Mouse (Mus musculus): ENCODE results near the gene Dnal1. TPM values are rescaled to one million over a fixed set of nuclear protein-coding genes. Genes with fewer than 3 reads are reported as not detected.

The Dnal1 gene
- polyA plus RNA-seq, 1 experiment = 6.3 TPM

- 64% methylated on average over 5 of the region's 5 CpGs for WGBS
- H3K4me1 ChIP-seq (ENCODE audit: control insufficient read depth, insufficient read depth, low read length) = peaks cover 69% of the 10 kb centered on the region
- H3K4me3 ChIP-seq (ENCODE audit: insufficient read depth, low read depth, low read length) = no peak overlapping the region
- TF ChIP-seq CTCF (conservative IDR thresholded peaks at IDR 0.05; ENCODE audit: insufficient read depth, insufficient read length, low read depth, low read length) = no peak
- no peak for TF ChIP-seq POLR2A (IDR thresholded peaks at IDR 0.05; ENCODE audit: low read depth, low read length)
- no peaks in the 10 kb centered on the region for H3K27me3 ChIP-seq (replicated peaks; ENCODE audit: control insufficient read depth, insufficient read depth, low read length)
- no peak overlapping the region for H3K27ac ChIP-seq (ENCODE audit: insufficient read depth, low read depth, low read length)
- H3K36me3 ChIP-seq (ENCODE audit: control insufficient read depth, insufficient read depth, low read length) = no peaks in the 10 kb centered on the region
- DNase-seq = no peak
Observed at GRCm38 (mm10) chr12:84184979-84185378, 70.8 kb downstream of the Dnal1 start.

- DNase-seq = peak; percentile 81
- TF ChIP-seq CTCF (conservative IDR thresholded peaks at IDR 0.05; ENCODE audit: insufficient read depth, insufficient read length, low read depth, low read length) = no peak
- no peaks in the 10 kb centered on the region for H3K36me3 ChIP-seq (ENCODE audit: control insufficient read depth, insufficient read depth, low read length)
- H3K4me1 ChIP-seq (ENCODE audit: control insufficient read depth, insufficient read depth, low read length) = peaks cover 69% of the 10 kb centered on the region
- no peak overlapping the region for H3K4me3 ChIP-seq (ENCODE audit: insufficient read depth, low read depth, low read length)
- no peak overlapping the region for H3K27ac ChIP-seq (ENCODE audit: insufficient read depth, low read depth, low read length)
- 52% methylated on average over 6 of the region's 6 CpGs for WGBS
- H3K27me3 ChIP-seq (replicated peaks; ENCODE audit: control insufficient read depth, insufficient read depth, low read length) = no peaks in the 10 kb centered on the region
Observed at GRCm38 (mm10) chr12:84185547-84185946, 71.4 kb downstream of the Dnal1 start.

- TF ChIP-seq POLR2A (IDR thresholded peaks at IDR 0.05; ENCODE audit: low read depth, low read length) (no peak), CTCF (conservative IDR thresholded peaks at IDR 0.05; ENCODE audit: insufficient read depth, insufficient read length, low read depth, low read length) (no peak)
- no peak overlapping the region for H3K4me3 ChIP-seq (ENCODE audit: insufficient read depth, low read depth, low read length)
- no peaks in the 10 kb centered on the region for H3K36me3 ChIP-seq (ENCODE audit: control insufficient read depth, insufficient read depth, low read length)
- H3K27ac ChIP-seq (ENCODE audit: insufficient read depth, low read depth, low read length) = no peak overlapping the region
- 72% methylated on average over 3 of the region's 3 CpGs for WGBS
- peaks cover 68% of the 10 kb centered on the region for H3K4me1 ChIP-seq (ENCODE audit: control insufficient read depth, insufficient read depth, low read length)
- no peaks in the 10 kb centered on the region for H3K27me3 ChIP-seq (replicated peaks; ENCODE audit: control insufficient read depth, insufficient read depth, low read length)
- DNase-seq = no peak
Observed at GRCm38 (mm10) chr12:84186536-84186935, 72.4 kb downstream of the Dnal1 start.

- DNase-seq = peak; percentile 91
- H3K27ac ChIP-seq (ENCODE audit: insufficient read depth, low read depth, low read length) = peak overlapping the region; percentile 8
- H3K4me3 ChIP-seq (ENCODE audit: insufficient read depth, low read depth, low read length) = no peak overlapping the region
- 18% methylated on average over 5 of the region's 5 CpGs for WGBS
- H3K36me3 ChIP-seq (ENCODE audit: control insufficient read depth, insufficient read depth, low read length) = no peaks in the 10 kb centered on the region
- no peaks in the 10 kb centered on the region for H3K27me3 ChIP-seq (replicated peaks; ENCODE audit: control insufficient read depth, insufficient read depth, low read length)
- peaks cover 67% of the 10 kb centered on the region for H3K4me1 ChIP-seq (ENCODE audit: control insufficient read depth, insufficient read depth, low read length)
- TF ChIP-seq CTCF (conservative IDR thresholded peaks at IDR 0.05; ENCODE audit: insufficient read depth, insufficient read length, low read depth, low read length) (no peak), POLR2A (IDR thresholded peaks at IDR 0.05; ENCODE audit: low read depth, low read length) (no peak)
Observed at GRCm38 (mm10) chr12:84186950-84187349, 72.8 kb downstream of the Dnal1 start.

GRCm38 (mm10) chr12:84187752-84188601 is 73.8 kb downstream of the Dnal1 start:
- Histone ChIP-seq H3K27ac (ENCODE audit: insufficient read depth, low read depth, low read length) (no peak overlapping the region; the same call in 1 of the 2 replicates), H3K4me1 (ENCODE audit: control insufficient read depth, insufficient read depth, low read length) (peaks cover 73% of the 10 kb centered on the region), H3K4me3 (ENCODE audit: insufficient read depth, low read depth, low read length) (no peak overlapping the region), H3K27me3 (replicated peaks; ENCODE audit: control insufficient read depth, insufficient read depth, low read length) (no peaks in the 10 kb centered on the region), H3K36me3 (ENCODE audit: control insufficient read depth, insufficient read depth, low read length) (no peaks in the 10 kb centered on the region)
- peak; percentile 45 for DNase-seq
- 51% methylated on average over 15 of the region's 15 CpGs for WGBS
- TF ChIP-seq POLR2A (IDR thresholded peaks at IDR 0.05; ENCODE audit: low read depth, low read length) (no peak), CTCF (conservative IDR thresholded peaks at IDR 0.05; ENCODE audit: insufficient read depth, insufficient read length, low read depth, low read length) (no peak)

- no peak overlapping the region for H3K4me3 ChIP-seq (ENCODE audit: insufficient read depth, low read depth, low read length)
- peaks cover 73% of the 10 kb centered on the region for H3K4me1 ChIP-seq (ENCODE audit: control insufficient read depth, insufficient read depth, low read length)
- DNase-seq = no peak
- H3K36me3 ChIP-seq (ENCODE audit: control insufficient read depth, insufficient read depth, low read length) = no peaks in the 10 kb centered on the region
- no peaks in the 10 kb centered on the region for H3K27me3 ChIP-seq (replicated peaks; ENCODE audit: control insufficient read depth, insufficient read depth, low read length)
- WGBS = 60% methylated on average over 14 of the region's 14 CpGs
- TF ChIP-seq CTCF (conservative IDR thresholded peaks at IDR 0.05; ENCODE audit: insufficient read depth, insufficient read length, low read depth, low read length) (no peak), POLR2A (IDR thresholded peaks at IDR 0.05; ENCODE audit: low read depth, low read length) (no peak)
- H3K27ac ChIP-seq (ENCODE audit: insufficient read depth, low read depth, low read length) = no peak overlapping the region
Observed at GRCm38 (mm10) chr12:84188881-84189444, 74.8 kb downstream of the Dnal1 start.

GRCm38 (mm10) chr12:84190151-84190820 is 76.1 kb downstream of the Dnal1 start:
- 30% methylated on average over 15 of the region's 15 CpGs for WGBS
- Histone ChIP-seq H3K4me3 (ENCODE audit: insufficient read depth, low read depth, low read length) (no peak overlapping the region), H3K36me3 (ENCODE audit: control insufficient read depth, insufficient read depth, low read length) (no peaks in the 10 kb centered on the region), H3K27me3 (replicated peaks; ENCODE audit: control insufficient read depth, insufficient read depth, low read length) (no peaks in the 10 kb centered on the region), H3K27ac (ENCODE audit: insufficient read depth, low read depth, low read length) (no peak overlapping the region), H3K4me1 (ENCODE audit: control insufficient read depth, insufficient read depth, low read length) (peaks cover 76% of the 10 kb centered on the region)
- TF ChIP-seq CTCF (conservative IDR thresholded peaks at IDR 0.05; ENCODE audit: insufficient read depth, insufficient read length, low read depth, low read length) = no peak
- TF ChIP-seq POLR2A (IDR thresholded peaks at IDR 0.05; ENCODE audit: low read depth, low read length) = no peak
- DNase-seq = peak; percentile 58
